Mouse (Mus musculus): ENCODE measurements at regions not wholly inside any gene's neighbourhood (a gene's known extent, or its start where the extent isn't known, plus 50 kb on each side); places are given as distances from the start of the nearest gene placed in this dataset.
A peak's percentile ranks its signal among the peaks of the same experiment; 100 is the strongest.

- no peak for DNase-seq (ENCODE audit: low spot score)
Observed at GRCm38 (mm10) chr13:60237091-60237490, 59.9 kb upstream of the Gas1 start.

- no peak for DNase-seq (ENCODE audit: low spot score)
Observed at GRCm38 (mm10) chr13:60242447-60243109, 65.4 kb upstream of the Gas1 start.

- DNase-seq (ENCODE audit: low spot score): no peak
Observed at GRCm38 (mm10) chr13:60243110-60243481, 65.9 kb upstream of the Gas1 start.

- DNase-seq (ENCODE audit: low spot score): no peak
Observed at GRCm38 (mm10) chr13:60255162-60255561, 78.0 kb upstream of the Gas1 start.

- no peak for DNase-seq (ENCODE audit: low spot score)
Observed at GRCm38 (mm10) chr13:60255715-60256114, 78.5 kb upstream of the Gas1 start.

GRCm38 (mm10) chr13:60256997-60257396, 79.8 kb upstream of the Gas1 start:
- no peak for DNase-seq (ENCODE audit: low spot score)

- no peak for DNase-seq (ENCODE audit: low spot score)
Observed at GRCm38 (mm10) chr13:60257878-60258277, 80.7 kb upstream of the Gas1 start.

GRCm38 (mm10) chr13:60262449-60263028, 85.4 kb upstream of the Gas1 start:
- peak; percentile 47 for DNase-seq (ENCODE audit: low spot score)

- DNase-seq (ENCODE audit: low spot score): no peak
Observed at GRCm38 (mm10) chr13:60264504-60264903, 87.3 kb upstream of the Gas1 start.

- no peak for DNase-seq (ENCODE audit: low spot score)
Observed at GRCm38 (mm10) chr13:60267557-60267956, 90.4 kb upstream of the Gas1 start.

- no peak for DNase-seq (ENCODE audit: low spot score)
Observed at GRCm38 (mm10) chr13:60268256-60268655, 91.1 kb upstream of the Gas1 start.

GRCm38 (mm10) chr13:60269406-60269841, 92.3 kb upstream of the Gas1 start:
- peak; percentile 47 for DNase-seq (ENCODE audit: low spot score)

GRCm38 (mm10) chr13:60270526-60270925, 93.4 kb upstream of the Gas1 start:
- DNase-seq (ENCODE audit: low spot score): no peak

GRCm38 (mm10) chr13:60273331-60273730, 96.2 kb upstream of the Gas1 start:
- DNase-seq (ENCODE audit: low spot score): no peak

- no peak for DNase-seq (ENCODE audit: low spot score)
Observed at GRCm38 (mm10) chr13:60282543-60283251, 105.5 kb upstream of the Gas1 start.

- DNase-seq (ENCODE audit: low spot score): peak; percentile 38
Observed at GRCm38 (mm10) chr13:60286525-60287224, 109.5 kb upstream of the Gas1 start.

- no peak for DNase-seq (ENCODE audit: low spot score)
Observed at GRCm38 (mm10) chr13:60289650-60290049, 112.5 kb upstream of the Gas1 start.

- no peak for DNase-seq (ENCODE audit: low spot score)
Observed at GRCm38 (mm10) chr13:60290820-60291219, 113.7 kb upstream of the Gas1 start.

GRCm38 (mm10) chr13:60291344-60291743, 114.2 kb upstream of the Gas1 start:
- DNase-seq (ENCODE audit: low spot score): no peak

GRCm38 (mm10) chr13:60296201-60296895, 119.2 kb upstream of the Gas1 start:
- DNase-seq (ENCODE audit: low spot score): no peak

- DNase-seq (ENCODE audit: low spot score): no peak
Observed at GRCm38 (mm10) chr13:60296896-60297275, 119.7 kb upstream of the Gas1 start.

- no peak for DNase-seq (ENCODE audit: low spot score)
Observed at GRCm38 (mm10) chr13:60298575-60298974, 121.4 kb upstream of the Gas1 start.

Data from yolk sac, embryonic 10.5 days (tissue).